Mouse (Mus musculus): Measurements from ENCODE around the gene Sept9. TPM values are rescaled to one million over a fixed set of nuclear protein-coding genes. Genes with fewer than 3 reads are reported as not detected.

Gene Sept9
- polyA plus RNA-seq, 2 experiments: 14.9 to 25.5 TPM

GRCm38 (mm10) chr11:117195616-117196015 is 3.8 kb upstream of the Sept9 start:
- no peak for ATAC-seq (ENCODE audit: insufficient read depth)
- H3K9me3 ChIP-seq (ENCODE audit: control insufficient read depth, low read length): no peaks in the 10 kb centered on the region
- no peak overlapping the region for H3K4me2 ChIP-seq (ENCODE audit: low read depth)

GRCm38 (mm10) chr11:117196681-117197080 is 2.8 kb upstream of the Sept9 start:
- peaks cover 15% of the 10 kb centered on the region for H3K27me3 ChIP-seq (ENCODE audit: control insufficient read depth, insufficient read depth, low read length)
- no peaks in the 10 kb centered on the region for H3K36me3 ChIP-seq (replicated peaks; ENCODE audit: control insufficient read depth, insufficient read depth, low read depth)
- H3K27ac ChIP-seq: no peak overlapping the region
- DNase-seq (ENCODE audit: low read depth in 3 of 3, low spot score in 3 of 3) (no peak), ATAC-seq (ENCODE audit: insufficient read depth) (no peak)
- no peak overlapping the region for H3K4me2 ChIP-seq (ENCODE audit: low read depth)
- no peak overlapping the region for H3K4me3 ChIP-seq (ENCODE audit: insufficient read depth in 1 of 2, low read depth in 2 of 2, low read length in 2 of 2)
- TF ChIP-seq EP300 (IDR thresholded peaks at IDR 0.05; ENCODE audit: low read depth) (no peak), CTCF (IDR thresholded peaks at IDR 0.05; ENCODE audit: low read depth) (no peak)
- no peaks in the 10 kb centered on the region for H3K9me3 ChIP-seq (ENCODE audit: control insufficient read depth, low read length)
- 30% methylated on average over 7 of the region's 7 CpGs for WGBS (ENCODE audit: insufficient replicate concordance)
- no peak overlapping the region for H3K9ac ChIP-seq (replicated peaks)
- H3K4me1 ChIP-seq (replicated peaks; ENCODE audit: control insufficient read depth in 2 of 2, insufficient read depth in 2 of 2, low read length in 1 of 2): no peaks in the 10 kb centered on the region; a peak in 1 of 4 replicates

More at GRCm38 (mm10) chr11:117195616-117196015, 3.8 kb upstream of the Sept9 start:
- no peaks in the 10 kb centered on the region for H3K36me3 ChIP-seq (replicated peaks; ENCODE audit: control insufficient read depth, insufficient read depth, low read depth)
- H3K27me3 ChIP-seq (ENCODE audit: control insufficient read depth, insufficient read depth, low read length): peaks cover 15% of the 10 kb centered on the region
- no peak overlapping the region for H3K4me3 ChIP-seq (ENCODE audit: insufficient read depth in 1 of 2, low read depth in 2 of 2, low read length in 2 of 2)
- no peaks in the 10 kb centered on the region for H3K4me1 ChIP-seq (replicated peaks; ENCODE audit: control insufficient read depth in 2 of 2, insufficient read depth in 2 of 2, low read length in 1 of 2)
- no peak overlapping the region for H3K27ac ChIP-seq
- DNase-seq (ENCODE audit: low read depth in 3 of 3, low spot score in 3 of 3): no peak
- H3K9ac ChIP-seq (replicated peaks): no peak overlapping the region
- WGBS (ENCODE audit: insufficient replicate concordance): 66% methylated on average over 6 of the region's 6 CpGs
- no peak for TF ChIP-seq CTCF (IDR thresholded peaks at IDR 0.05; ENCODE audit: low read depth)
- no peak for TF ChIP-seq EP300 (IDR thresholded peaks at IDR 0.05; ENCODE audit: low read depth)

- Histone ChIP-seq H3K4me1 (replicated peaks; ENCODE audit: control insufficient read depth in 2 of 2, insufficient read depth in 2 of 2, low read length in 1 of 2) (no peaks in the 10 kb centered on the region; a peak in 1 of 4 replicates), H3K4me2 (ENCODE audit: low read depth) (no peak overlapping the region), H3K9ac (replicated peaks) (no peak overlapping the region), H3K27ac (no peak overlapping the region), H3K9me3 (ENCODE audit: control insufficient read depth, low read length) (no peaks in the 10 kb centered on the region), H3K36me3 (replicated peaks; ENCODE audit: control insufficient read depth, insufficient read depth, low read depth) (no peaks in the 10 kb centered on the region), H3K4me3 (ENCODE audit: insufficient read depth in 1 of 2, low read depth in 2 of 2, low read length in 2 of 2) (no peak overlapping the region), H3K27me3 (ENCODE audit: control insufficient read depth, insufficient read depth, low read length) (peaks cover 15% of the 10 kb centered on the region)
- ATAC-seq (ENCODE audit: insufficient read depth) (no peak), DNase-seq (ENCODE audit: low read depth in 3 of 3, low spot score in 3 of 3) (no peak)
- no peak for TF ChIP-seq EP300 (IDR thresholded peaks at IDR 0.05; ENCODE audit: low read depth)
- no peak for TF ChIP-seq CTCF (IDR thresholded peaks at IDR 0.05; ENCODE audit: low read depth)
- 47% methylated on average over 5 of the region's 5 CpGs for WGBS (ENCODE audit: insufficient replicate concordance)
Measured at GRCm38 (mm10) chr11:117198122-117198521, 1.3 kb upstream of the Sept9 start.

GRCm38 (mm10) chr11:117201846-117202245 is 2.4 kb downstream of the Sept9 start:
- Histone ChIP-seq H3K4me1 (replicated peaks; ENCODE audit: control insufficient read depth in 2 of 2, insufficient read depth in 2 of 2, low read length in 1 of 2) (peaks cover 0 to 2% of the 10 kb centered on the region in 2 experiments; a peak in 1 of 4 replicates), H3K4me3 (ENCODE audit: insufficient read depth in 1 of 2, low read depth in 2 of 2, low read length in 2 of 2) (no peak overlapping the region), H3K9me3 (ENCODE audit: control insufficient read depth, low read length) (no peaks in the 10 kb centered on the region), H3K4me2 (ENCODE audit: low read depth) (0 out of 2 replicates have a peak overlapping the region, but pooled peaks have one; percentile 8), H3K27ac (no peak overlapping the region), H3K36me3 (replicated peaks; ENCODE audit: control insufficient read depth, insufficient read depth, low read depth) (no peaks in the 10 kb centered on the region), H3K27me3 (ENCODE audit: control insufficient read depth, insufficient read depth, low read length) (peaks cover 15% of the 10 kb centered on the region), H3K9ac (replicated peaks) (no peak overlapping the region)
- ATAC-seq (ENCODE audit: insufficient read depth) (no peak), DNase-seq (ENCODE audit: low read depth in 3 of 3, low spot score in 3 of 3) (no peak)
- TF ChIP-seq CTCF (IDR thresholded peaks at IDR 0.05; ENCODE audit: low read depth) (no peak), EP300 (IDR thresholded peaks at IDR 0.05; ENCODE audit: low read depth) (no peak)
- 66% methylated on average over 12 of the region's 12 CpGs for WGBS (ENCODE audit: insufficient replicate concordance)

GRCm38 (mm10) chr11:117204606-117205005 is 5.1 kb downstream of the Sept9 start:
- H3K4me1 ChIP-seq (replicated peaks; ENCODE audit: control insufficient read depth in 2 of 2, insufficient read depth in 2 of 2, low read length in 1 of 2): peaks cover 0 to 4% of the 10 kb centered on the region in 2 experiments; a peak in 1 of 4 replicates
- no peak overlapping the region for H3K9ac ChIP-seq (replicated peaks)
- H3K4me2 ChIP-seq (ENCODE audit: low read depth): no peak overlapping the region; the same call in none of the 2 replicates
- DNase-seq (ENCODE audit: low read depth in 3 of 3, low spot score in 3 of 3) (peak in 2 of 3 experiments; percentile 9 to 24), ATAC-seq (ENCODE audit: insufficient read depth) (peak; percentile 72)
- no peaks in the 10 kb centered on the region for H3K9me3 ChIP-seq (ENCODE audit: control insufficient read depth, low read length)
- no peaks in the 10 kb centered on the region for H3K36me3 ChIP-seq (replicated peaks; ENCODE audit: control insufficient read depth, insufficient read depth, low read depth)
- H3K4me3 ChIP-seq (ENCODE audit: insufficient read depth in 1 of 2, low read depth in 2 of 2, low read length in 2 of 2): no peak overlapping the region
- no peak for TF ChIP-seq CTCF (IDR thresholded peaks at IDR 0.05; ENCODE audit: low read depth)
- no peak for TF ChIP-seq EP300 (IDR thresholded peaks at IDR 0.05; ENCODE audit: low read depth)
- peaks cover 7% of the 10 kb centered on the region for H3K27me3 ChIP-seq (ENCODE audit: control insufficient read depth, insufficient read depth, low read length)
- no peak overlapping the region for H3K27ac ChIP-seq
- WGBS (ENCODE audit: insufficient replicate concordance): 52% methylated on average over 8 of the region's 8 CpGs
